Mouse (Mus musculus) midbrain, embryonic 16.5 days (tissue): Measurements from ENCODE around the gene Cox7b. TPM values are rescaled to one million over a fixed set of nuclear protein-coding genes. Genes with fewer than 3 reads are reported as not detected.

ENCODE experiments used
- ATAC-seq: fragments of 200-750 bp; cut with Nextera tagmentation; 2 replicates; pipeline ENCODE4 v1.8.0; 2017; ENCODE audit warnings: moderate TSS enrichment
- H3K27ac ChIP-seq: fragments of 300-500 bp; sonication (generic); 2 replicates; pipeline ENCODE4 v1.5.1; 2014; ENCODE audit warnings: mild to moderate bottlenecking, low read length, mixed read lengths
- H3K27me3 ChIP-seq: fragments of 300-500 bp; sonication (generic); 2 replicates; pipeline ENCODE4 v1.6.1; 2014; ENCODE audit warnings: low read depth, low read length, mixed read lengths; ENCODE audit not compliant: control insufficient read depth, insufficient read depth
- H3K36me3 ChIP-seq: fragments of 300-500 bp; sonication (generic); 2 replicates; pipeline ENCODE4 v1.6.1; 2014; ENCODE audit warnings: mild to moderate bottlenecking, low read length, moderate library complexity, mixed read lengths; ENCODE audit not compliant: control insufficient read depth, insufficient read depth
- H3K4me1 ChIP-seq: fragments of 300-500 bp; sonication (generic); 2 replicates; pipeline ENCODE4 v1.6.1; 2014; ENCODE audit warnings: mild to moderate bottlenecking, low read length, mixed read lengths; ENCODE audit not compliant: control insufficient read depth, insufficient read depth
- H3K4me2 ChIP-seq: fragments of 300-500 bp; sonication (generic); 2 replicates; pipeline ENCODE4 v1.6.1; 2014; ENCODE audit warnings: mild to moderate bottlenecking, low read length, mixed read lengths
- H3K4me3 ChIP-seq: fragments of 300-500 bp; sonication (generic); 2 replicates; pipeline ENCODE4 v1.5.1; 2014; ENCODE audit warnings: low read depth, mild to moderate bottlenecking, low read length, moderate library complexity, mixed read lengths
- H3K9ac ChIP-seq: fragments of 300-500 bp; sonication (generic); 2 replicates; pipeline ENCODE4 v1.6.1; 2014; ENCODE audit warnings: low read depth, low read length, mixed read lengths
- H3K9me3 ChIP-seq: fragments of 300-500 bp; sonication (generic); replicated peaks from 2 replicates; pipeline ENCODE4 v1.6.1; 2014; ENCODE audit warnings: mild to moderate bottlenecking, low read length, mixed read lengths; ENCODE audit not compliant: control insufficient read depth, poor library complexity, severe bottlenecking
- WGBS: fragments of 180-500 bp; shearing (Covaris S2); extraction: QIAGEN DNeasy Blood & Tissue Kit; methylation state at CpG from one replicate; pipeline ENCODE4 v1.1.7; 2014; 5-methylcytosine and 5-hydroxymethylcytosine counted together
- polyA plus RNA-seq: library from polyadenylated mRNA; unstranded; fragments of >200 nt; fragmentation: Nextera tagmentation; extraction: Ambion mirVana; gene quantifications from 2 replicates; pipeline ENCODE4 v1.2.1, GENCODE M21; 2015

Gene Cox7b
- polyA plus RNA-seq, 1 experiment from 2014 or later: 380 TPM

DNA sequence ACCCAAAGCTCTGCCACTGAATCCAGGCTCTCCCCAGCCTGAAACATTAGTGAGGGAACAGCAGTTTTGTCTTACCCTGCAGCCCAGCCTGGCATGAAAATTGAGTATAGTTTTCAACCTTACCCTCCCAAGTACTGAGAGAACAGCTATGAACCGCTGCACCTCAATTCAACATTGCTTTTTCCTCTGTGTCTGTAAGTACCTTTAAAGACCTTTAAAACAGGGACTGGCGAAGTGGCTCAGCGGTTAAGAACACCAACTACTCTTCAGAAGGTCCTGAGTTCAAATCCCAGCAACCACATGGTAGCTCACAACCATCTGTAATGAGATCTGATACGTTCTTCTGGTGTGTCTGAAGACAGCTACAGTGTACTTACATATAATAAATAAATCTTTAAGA is 2.0 kb downstream of the Cox7b start:
- H3K4me2 ChIP-seq: no peak overlapping the region; the same call in 1 of the 2 replicates
- H3K27ac ChIP-seq: no peak overlapping the region
- peaks cover 7% of the 10 kb centered on the region for H3K4me1 ChIP-seq
- no peak overlapping the region for H3K4me3 ChIP-seq
- no peaks in the 10 kb centered on the region for H3K27me3 ChIP-seq
- H3K9me3 ChIP-seq: no peaks in the 10 kb centered on the region
- 93% methylated on average over 4 of the region's 4 CpGs for WGBS
- no peak overlapping the region for H3K9ac ChIP-seq
- H3K36me3 ChIP-seq: no peaks in the 10 kb centered on the region
- no peak for ATAC-seq

DNA sequence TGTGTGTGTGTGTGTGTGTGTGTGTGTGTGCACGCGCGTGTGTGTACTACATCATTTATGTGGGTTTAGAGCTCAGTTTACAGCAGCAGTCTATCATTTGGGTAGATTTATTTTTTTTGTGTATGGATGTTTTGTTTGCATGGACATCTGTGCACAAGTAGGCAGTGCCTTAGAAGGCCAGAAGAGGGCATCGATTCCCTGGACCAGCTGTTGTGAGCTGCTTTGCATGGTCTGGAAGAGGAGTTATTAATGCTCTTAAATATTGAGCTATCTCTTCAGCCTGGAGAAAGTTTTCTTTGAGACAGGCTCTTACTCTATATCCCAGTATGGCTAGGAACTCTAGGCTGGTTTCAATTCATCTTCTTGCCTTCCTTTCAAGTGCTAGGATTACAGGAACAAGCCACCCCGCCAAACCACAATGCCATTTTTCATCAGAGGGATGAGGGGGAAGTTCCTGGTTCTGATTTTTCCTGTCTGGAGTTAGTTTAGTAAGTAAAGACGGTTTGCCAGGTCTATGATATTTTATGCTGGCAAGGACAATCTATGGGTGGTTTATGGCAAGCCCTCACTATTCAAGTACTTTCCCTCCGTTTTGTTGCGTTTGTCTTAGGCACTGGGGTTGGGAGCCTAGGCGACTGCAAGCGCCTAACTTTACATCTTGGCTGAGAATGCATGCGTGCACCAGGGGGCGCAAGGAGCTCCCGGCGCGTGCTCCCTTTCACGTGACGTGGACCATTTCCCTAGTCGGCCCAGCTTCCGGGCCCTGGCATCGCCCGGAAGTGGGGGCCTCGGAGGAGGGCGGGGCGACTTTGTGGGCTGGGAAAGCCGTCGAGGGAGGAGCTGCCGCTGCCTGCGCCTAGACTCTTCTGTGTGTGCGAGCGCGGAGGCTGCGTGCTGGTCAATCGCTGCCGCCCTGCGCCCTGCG is 11.2 kb downstream of the Cox7b start, which contains the start of gene Atp7a:
TSS of gene Atp7a (plus strand) at position 859 of the 925 bp plus-strand sequence.
- peak; percentile 99 for ATAC-seq
- H3K27me3 ChIP-seq: no peaks in the 10 kb centered on the region
- WGBS: 21% methylated on average over 32 of the region's 36 CpGs
- H3K4me2 ChIP-seq: peak within 1 kb of the TSS; percentile 50
- H3K4me3 ChIP-seq: peak within 1 kb of the TSS; percentile 57
- H3K9ac ChIP-seq: peak within 1 kb of the TSS; percentile 43
- no peaks in the 10 kb centered on the region for H3K36me3 ChIP-seq
- no peaks in the 10 kb centered on the region for H3K9me3 ChIP-seq
- peaks cover 2% of the 10 kb centered on the region for H3K4me1 ChIP-seq
- H3K27ac ChIP-seq: peak within 1 kb of the TSS; percentile 75

DNA sequence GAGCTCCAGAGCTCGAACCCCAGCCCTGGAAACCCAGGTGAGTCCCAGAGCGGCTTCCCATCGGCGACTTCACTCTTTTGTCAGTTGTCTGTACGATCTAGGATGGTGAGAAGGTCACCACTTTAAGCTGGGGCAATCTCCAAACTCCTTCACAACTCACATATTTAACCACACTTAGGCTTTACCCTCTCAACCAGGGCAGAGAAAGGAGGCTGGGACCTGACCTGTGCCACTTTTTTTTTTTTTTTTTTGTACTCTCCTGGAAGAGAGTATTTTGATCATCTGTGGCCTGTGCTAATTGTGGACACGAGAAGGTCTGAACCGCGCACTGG is 11.8 kb downstream of the Cox7b start:
- H3K9ac ChIP-seq: peak overlapping the region; percentile 43
- H3K4me2 ChIP-seq: peak overlapping the region; percentile 50
- peaks cover 4% of the 10 kb centered on the region for H3K4me1 ChIP-seq
- no peaks in the 10 kb centered on the region for H3K9me3 ChIP-seq
- peak overlapping the region; percentile 57 for H3K4me3 ChIP-seq
- no peaks in the 10 kb centered on the region for H3K36me3 ChIP-seq
- ATAC-seq: no peak; the same call in 1 of the 2 replicates
- H3K27ac ChIP-seq: peak overlapping the region; percentile 75
- 12% methylated on average over 8 of the region's 8 CpGs for WGBS
- no peaks in the 10 kb centered on the region for H3K27me3 ChIP-seq

DNA sequence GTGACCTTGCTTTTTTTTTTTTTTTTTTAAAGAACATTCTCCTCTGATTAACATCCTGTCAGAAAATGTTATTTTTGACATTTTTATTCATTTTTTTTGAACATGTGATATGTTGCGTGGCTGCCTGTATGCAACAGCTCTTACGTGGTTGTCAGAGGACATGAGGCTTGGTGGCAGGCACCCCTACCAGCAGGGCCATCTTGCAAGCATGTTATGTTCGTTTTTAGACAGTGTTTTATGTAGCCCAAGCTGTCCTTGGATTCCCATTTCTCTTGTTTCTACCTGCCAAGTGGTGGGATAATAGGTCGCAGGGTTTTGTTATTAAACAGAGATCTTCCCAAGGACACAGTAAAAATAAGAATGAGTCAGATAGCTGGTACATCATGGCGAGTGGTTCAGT is 14.7 kb downstream of the Cox7b start:
- ATAC-seq: no peak
- Histone ChIP-seq H3K9ac (no peak overlapping the region), H3K4me3 (no peak overlapping the region), H3K36me3 (no peaks in the 10 kb centered on the region), H3K4me2 (no peak overlapping the region), H3K4me1 (peaks cover 4% of the 10 kb centered on the region), H3K27ac (no peak overlapping the region), H3K27me3 (no peaks in the 10 kb centered on the region), H3K9me3 (no peaks in the 10 kb centered on the region)
- 83% methylated on average over 5 of the region's 5 CpGs for WGBS

DNA sequence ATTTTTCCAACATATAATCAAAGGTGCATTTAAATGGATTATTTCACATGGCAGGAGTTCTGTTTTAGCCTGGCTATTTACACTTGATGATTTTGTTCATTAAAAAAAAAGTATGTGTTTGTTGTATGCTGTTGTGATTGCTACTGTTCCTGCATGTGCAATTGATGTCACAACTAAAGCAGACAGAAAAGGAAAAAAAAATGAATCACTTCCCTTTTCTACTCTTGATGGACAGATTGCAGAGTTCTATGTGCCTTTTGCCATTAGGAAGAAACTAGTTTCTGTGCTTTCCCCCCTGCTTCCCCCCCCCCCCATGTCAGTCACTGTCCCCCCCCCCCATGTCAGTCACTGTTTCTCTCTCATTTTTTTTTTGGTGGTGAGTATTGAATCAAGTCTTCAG is 15.6 kb downstream of the Cox7b start:
- Histone ChIP-seq H3K4me1 (peaks cover 4% of the 10 kb centered on the region), H3K9ac (no peak overlapping the region), H3K36me3 (no peaks in the 10 kb centered on the region), H3K27me3 (no peaks in the 10 kb centered on the region), H3K4me3 (no peak overlapping the region), H3K27ac (no peak overlapping the region), H3K9me3 (no peaks in the 10 kb centered on the region), H3K4me2 (no peak overlapping the region)
- ATAC-seq: no peak

DNA sequence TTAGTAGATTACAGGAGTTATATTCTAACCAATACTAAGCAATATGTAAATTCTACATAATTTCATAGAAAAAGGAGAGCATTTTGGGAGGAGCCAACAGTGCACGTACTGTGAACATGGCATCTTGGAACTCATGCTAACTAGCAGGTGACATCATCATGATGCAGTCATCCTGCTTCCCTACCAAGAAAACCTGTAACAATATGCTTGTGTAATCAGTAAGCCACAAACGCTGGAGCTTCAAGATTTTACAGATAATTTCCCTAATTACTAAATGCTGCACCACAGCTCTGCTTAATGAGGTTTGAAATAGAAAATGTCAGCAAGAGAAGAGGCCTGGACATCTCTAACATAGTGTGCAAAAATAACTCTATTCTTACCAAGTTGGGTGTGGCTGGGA is 20.2 kb downstream of the Cox7b start:
- Histone ChIP-seq H3K27me3 (no peaks in the 10 kb centered on the region), H3K9me3 (no peaks in the 10 kb centered on the region), H3K36me3 (no peaks in the 10 kb centered on the region), H3K4me3 (no peak overlapping the region), H3K27ac (no peak overlapping the region), H3K4me1 (peaks cover 2% of the 10 kb centered on the region; the same call in 1 of the 2 replicates), H3K9ac (no peak overlapping the region), H3K4me2 (no peak overlapping the region)
- 67% methylated on average over 2 of the region's 2 CpGs for WGBS
- ATAC-seq: no peak

DNA sequence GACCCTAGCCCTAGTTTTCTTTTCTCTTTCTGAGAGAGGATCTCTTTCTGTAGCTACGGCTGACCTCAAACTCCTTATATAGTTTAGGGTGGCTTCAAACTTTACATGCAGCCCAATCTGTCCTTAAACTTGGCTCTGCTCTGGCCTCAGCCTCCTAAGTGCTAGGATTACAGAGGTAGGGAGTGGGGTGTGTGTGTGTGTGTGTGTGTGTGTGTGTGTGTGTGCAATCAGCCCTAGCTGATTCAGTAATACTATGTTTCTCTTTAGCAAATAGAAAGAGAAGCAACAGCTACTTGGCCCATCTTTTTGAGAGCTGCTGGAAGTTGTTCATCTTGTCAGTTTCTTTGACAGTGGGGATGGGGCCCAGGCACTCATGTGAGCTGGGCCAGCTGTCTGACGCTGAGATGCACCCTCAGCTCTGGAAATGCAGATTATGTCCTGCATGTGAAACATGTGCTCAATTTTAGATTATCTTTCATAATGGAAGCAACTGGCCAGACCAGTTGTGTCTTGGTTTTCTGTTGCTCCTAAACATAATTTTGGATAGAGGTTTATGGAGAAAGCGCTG is 21.8 kb downstream of the Cox7b start:
- 81% methylated on average over 3 of the region's 3 CpGs for WGBS
- no peak for ATAC-seq

DNA sequence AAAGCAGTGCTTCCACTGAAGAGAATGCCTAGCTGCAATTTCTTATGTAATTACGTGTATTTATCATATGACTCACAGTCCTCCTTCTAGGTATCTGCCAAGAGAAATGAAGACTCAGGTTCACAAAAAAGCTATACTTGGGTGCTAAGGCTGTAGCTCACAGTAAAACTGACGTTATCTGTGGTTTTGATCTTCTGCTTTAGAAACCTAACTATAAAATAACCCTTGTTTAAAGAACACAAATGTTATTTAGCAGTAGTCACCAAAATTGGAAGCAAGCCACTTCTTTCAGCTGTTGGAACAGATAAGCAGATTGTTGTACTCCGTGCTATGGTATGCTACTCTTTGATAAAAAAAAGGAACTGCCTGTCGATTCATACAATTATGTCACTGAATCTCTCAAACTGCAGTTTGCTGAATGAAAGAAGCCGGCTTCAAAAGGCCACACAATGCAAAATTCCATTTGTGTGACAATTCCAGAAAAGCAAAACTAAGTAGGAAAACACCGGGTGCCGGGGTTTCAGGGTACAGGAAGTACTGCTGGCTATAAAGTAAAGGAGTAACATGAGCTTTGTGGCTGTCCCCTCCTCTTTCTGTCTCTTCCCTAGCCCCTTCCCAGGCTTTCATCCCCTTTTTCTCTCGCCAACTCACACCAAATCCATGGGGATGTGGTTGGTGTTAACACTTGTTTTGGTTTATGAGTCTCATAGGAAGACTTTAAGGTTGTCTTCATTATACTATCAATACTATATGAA is 28.5 kb downstream of the Cox7b start:
- no peaks in the 10 kb centered on the region for H3K36me3 ChIP-seq
- no peak overlapping the region for H3K4me2 ChIP-seq
- ATAC-seq: no peak
- H3K9ac ChIP-seq: no peak overlapping the region
- no peak overlapping the region for H3K4me3 ChIP-seq
- no peak overlapping the region for H3K27ac ChIP-seq
- H3K4me1 ChIP-seq: no peaks in the 10 kb centered on the region
- H3K9me3 ChIP-seq: no peaks in the 10 kb centered on the region
- no peaks in the 10 kb centered on the region for H3K27me3 ChIP-seq
- 61% methylated on average over 8 of the region's 8 CpGs for WGBS

More for the DNA sequence above, 21.8 kb downstream of the Cox7b start:
- H3K4me1 ChIP-seq: no peaks in the 10 kb centered on the region
- H3K9ac ChIP-seq: no peak overlapping the region
- H3K27me3 ChIP-seq: no peaks in the 10 kb centered on the region
- H3K9me3 ChIP-seq: no peaks in the 10 kb centered on the region
- H3K36me3 ChIP-seq: no peaks in the 10 kb centered on the region
- no peak overlapping the region for H3K4me2 ChIP-seq
- H3K27ac ChIP-seq: no peak overlapping the region
- H3K4me3 ChIP-seq: no peak overlapping the region

DNA sequence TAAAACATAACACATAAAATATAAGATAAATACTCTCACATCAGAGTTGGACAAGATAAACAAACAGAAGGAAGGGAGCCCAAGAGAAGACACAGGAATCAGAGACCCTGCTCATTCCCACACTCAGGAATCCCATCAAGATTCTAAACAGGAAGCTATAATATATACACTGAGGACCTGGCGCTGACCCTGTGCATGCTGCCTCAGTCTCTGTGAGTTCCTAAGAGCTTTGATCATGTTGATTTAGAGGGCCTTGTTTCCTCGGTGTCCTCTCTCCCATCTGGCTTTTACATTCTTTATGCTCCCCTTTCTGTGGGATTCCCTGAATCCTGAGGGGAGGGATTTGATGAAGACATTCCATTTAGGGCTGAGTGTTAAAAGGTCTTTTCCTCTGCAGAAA is 30.0 kb downstream of the Cox7b start:
- no peak for ATAC-seq
- Histone ChIP-seq H3K4me3 (no peak overlapping the region), H3K4me2 (no peak overlapping the region), H3K9me3 (no peaks in the 10 kb centered on the region), H3K27ac (no peak overlapping the region), H3K9ac (no peak overlapping the region), H3K27me3 (no peaks in the 10 kb centered on the region), H3K4me1 (no peaks in the 10 kb centered on the region), H3K36me3 (no peaks in the 10 kb centered on the region)
- WGBS: 52% methylated on average over 2 of the region's 2 CpGs
